Mouse (Mus musculus) lung, postnatal 14 days (tissue): ENCODE measurements around the gene Dda1.

Experiments used
- DNase-seq: peaks from one replicate; pipeline ENCODE4 v3.0.0; 2021

Dda1 gene

DNA sequence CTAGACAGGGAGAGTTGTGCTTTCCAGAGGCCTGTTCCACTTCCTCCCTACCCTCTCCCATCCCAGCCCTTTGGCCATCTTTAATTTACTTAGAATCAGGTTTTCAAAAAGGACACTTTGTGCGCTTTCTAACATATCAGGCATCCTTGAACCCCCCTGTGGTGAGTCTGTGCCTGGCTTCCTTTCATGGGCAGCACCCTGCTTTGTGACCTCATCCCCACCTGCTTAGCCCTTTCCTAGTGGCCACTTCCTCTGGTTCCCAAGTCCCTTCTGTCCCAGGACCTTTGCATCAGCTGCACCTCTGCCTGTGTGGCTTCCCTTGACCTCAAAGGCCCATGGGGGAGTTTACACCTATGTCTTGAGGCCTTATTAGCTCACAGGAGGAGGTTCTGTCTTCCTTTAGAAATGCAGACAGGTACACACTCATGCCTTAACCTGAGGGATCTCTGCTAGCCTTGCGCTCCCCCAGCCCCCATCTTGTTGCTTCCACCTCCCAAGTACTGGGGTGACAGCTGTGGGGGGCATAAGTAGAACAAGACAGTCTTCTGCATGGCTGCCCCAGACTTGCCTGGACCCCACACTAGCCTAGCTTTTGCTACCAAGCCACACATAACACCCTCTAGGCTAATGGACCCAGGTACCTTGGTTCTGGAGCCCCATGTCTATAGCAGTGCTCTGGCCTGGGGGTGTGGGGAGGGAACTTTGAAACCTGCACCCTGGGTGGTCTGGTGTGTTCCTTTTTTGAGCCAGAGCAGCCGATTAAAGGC is 1.3 kb downstream of the Dda1 start:
- no peak for DNase-seq

DNA sequence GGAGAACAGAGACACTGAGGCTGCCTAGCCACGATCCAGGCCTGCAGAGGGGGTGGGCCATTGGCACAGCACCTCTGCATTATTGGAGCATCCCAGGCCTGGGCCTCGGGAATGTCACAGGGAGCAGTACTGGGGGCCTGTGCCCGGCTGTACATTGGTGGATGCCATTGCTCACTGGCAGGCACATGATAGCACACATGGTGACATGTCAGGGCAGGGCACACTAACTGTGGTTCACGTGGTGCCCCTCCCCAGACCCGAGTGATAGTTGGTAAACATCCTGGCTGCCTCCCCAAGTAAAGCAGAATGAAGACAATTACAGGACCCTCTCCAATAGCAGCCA is 1.9 kb downstream of the Dda1 start:
- no peak for DNase-seq

DNA sequence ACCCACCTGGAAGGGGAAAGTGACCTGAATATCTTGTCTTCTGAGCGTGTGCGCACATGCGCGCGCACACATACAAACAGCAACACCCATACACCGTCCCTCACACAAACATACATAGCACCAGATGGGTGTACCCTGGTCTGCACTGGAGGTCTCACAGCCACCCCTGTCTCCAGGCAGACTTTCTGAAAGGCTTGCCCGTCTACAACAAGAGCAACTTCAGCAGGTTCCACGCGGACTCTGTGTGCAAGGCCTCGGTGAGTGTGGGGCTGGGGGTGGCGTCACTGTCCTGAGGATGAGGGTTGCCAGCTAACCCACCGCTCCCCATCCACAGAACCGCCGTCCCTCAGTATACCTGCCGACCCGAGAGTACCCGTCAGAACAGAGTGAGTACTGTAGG is 2.9 kb downstream of the Dda1 start:
- no peak for DNase-seq

DNA sequence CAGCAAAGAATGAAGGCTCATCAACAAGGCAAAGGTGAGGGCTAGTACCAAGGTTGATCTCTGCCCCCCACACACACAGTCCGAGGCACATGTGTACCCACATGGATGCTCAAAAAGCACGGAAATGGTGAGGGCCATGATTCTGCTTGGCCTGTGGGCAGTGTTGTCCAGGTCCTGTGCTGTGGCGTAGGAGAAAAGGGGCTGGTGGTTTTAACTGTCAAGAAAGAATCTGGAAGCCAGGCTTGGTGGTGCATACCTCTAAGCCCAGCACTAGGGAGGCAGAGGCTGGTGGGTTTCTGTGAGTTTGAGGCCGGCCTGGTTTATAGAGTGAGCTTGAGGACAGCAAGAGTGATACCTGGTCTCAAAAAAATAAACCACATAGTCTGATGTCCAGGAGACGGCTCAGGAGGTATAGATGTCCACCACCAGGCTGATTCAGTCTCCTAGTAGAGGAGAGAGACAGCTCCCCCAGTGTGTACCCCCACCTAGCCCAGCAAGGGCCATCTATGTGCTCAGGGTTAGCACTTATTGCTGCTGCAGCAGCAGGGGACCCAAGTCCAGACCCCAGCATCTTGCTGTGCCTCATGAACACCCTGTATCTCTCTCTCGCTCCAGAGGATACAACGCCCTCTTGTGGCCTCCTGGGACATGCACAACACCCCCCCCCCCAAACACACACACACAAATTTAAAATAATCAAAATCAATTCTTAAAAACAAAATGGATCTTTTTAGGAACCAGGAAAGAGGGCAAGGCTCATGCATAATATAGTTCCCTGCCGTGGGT is 3.8 kb downstream of the Dda1 start:
- DNase-seq = no peak

DNA sequence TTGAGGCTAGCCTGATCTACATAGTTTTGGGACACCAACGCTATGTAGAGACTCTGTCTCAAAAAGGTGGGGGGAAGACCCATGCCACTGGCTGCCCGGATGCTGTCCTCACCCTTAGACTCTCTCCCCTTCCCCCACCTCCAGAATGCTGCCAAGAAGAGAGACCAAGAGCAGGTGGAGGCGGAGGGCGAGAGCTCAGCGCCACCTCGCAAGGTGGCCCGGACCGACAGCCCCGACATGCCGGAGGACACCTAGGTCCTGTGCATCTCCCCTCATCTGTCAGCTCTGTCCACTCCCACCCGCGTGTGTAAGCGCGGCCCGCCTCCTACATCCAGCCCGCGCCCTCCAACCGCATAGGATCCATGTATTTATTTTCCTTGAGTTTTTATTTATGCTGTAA is 5.3 kb downstream of the Dda1 start:
- no peak for DNase-seq

DNA sequence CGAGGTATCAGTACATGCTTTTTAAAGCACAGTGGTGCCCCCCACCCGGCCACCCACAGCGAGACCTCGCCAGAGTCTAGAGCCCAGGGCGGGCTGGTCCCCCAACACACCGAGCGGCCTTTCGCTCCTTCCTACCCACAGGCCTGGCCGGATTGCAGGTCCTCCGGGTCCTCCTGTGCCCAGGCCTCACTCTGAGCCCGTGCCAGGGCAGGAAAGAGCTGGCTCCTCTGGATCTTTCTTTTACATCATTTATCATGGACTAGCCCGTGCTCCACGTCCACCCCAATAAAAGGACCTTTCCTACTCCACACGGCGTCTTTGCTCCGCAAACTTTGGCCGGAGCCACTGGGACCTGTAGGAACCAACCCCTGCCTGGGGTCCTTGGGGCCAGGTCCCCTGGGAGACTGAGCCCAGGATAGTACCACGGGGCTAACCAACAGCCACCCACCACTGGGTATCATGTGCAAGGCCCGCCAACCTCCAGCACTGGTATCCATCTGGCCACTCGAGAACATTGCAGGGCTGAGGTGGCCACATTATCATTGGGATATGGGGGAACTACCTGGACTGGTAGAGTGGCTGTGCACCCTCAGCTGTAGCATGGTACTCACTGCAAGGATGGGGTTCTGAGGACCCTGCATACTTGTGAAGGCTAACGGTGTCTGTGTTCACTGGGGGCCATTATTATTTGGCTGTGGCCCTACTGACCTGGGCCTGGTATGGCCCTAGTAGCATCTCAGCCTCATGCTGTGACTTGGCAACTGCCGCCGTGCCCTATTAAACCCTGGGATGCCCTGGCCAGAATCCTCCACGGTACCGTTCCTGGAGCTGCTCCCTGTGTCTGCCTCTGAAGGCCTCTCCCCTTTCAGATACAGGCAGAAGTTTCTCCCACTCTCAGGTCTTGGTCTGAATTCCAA is 6.0 kb downstream of the Dda1 start:
- DNase-seq = no peak

DNA sequence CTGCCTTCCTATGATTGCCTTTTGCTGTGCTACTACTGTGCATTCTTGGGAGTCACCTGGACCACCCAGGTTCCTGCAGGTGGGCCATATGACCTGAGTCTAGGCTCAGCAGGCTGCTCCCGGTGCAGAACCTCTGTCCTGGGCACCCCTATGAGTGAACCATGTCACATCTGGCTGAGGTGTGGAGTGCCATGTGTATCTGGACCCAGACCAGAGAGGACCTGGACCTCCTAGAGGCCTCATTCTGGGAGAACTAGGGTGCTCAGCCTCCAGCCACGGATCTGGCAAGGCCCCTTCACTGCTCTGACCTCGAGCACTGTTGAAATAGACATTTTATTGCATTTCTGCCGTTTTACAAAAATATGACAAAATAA is 6.7 kb downstream of the Dda1 start:
- DNase-seq = no peak

DNA sequence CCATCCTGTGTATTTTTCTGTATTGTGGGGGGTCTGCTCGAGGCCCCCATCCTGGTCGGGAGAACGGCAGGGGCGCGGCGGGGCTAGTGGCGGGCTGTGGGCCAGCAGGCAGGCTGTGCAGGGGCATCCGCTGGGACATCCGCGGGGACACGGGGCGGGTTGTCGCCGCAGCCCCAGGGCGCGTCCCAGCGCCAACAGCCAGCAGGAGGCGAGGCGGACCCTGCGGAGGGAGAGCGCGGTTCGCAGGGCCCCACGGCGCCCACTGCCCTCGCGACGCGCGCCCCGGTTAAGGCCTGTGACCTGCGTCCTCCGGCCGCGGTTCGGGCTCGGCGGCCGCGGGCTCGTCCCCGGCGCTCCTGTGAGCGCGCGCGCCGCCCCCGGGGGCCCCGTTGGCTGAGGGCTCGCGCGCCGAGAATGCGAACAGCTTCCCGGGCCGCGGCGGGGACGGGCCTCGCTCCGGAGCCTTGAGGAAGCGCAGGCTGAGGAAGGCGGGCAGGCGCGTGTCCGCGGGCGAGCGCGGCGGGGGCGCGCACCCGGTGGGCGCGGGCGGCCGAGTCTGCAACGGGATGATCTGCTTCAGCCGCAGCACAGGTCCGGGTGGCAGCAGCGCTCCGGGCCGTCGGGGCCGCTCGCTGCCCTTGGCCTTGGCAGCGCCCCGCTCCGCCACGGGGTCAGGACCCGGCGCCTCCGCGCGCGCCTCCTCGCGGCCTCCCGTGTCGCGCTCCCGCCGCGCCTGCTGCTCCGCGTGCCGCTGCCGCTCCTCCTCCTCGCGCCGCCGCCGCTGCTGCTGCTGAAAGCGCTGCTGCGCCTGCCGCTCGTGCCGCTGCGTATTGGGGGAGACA is 7.3 kb downstream of the Dda1 start:
- DNase-seq = peak; percentile 79

DNA sequence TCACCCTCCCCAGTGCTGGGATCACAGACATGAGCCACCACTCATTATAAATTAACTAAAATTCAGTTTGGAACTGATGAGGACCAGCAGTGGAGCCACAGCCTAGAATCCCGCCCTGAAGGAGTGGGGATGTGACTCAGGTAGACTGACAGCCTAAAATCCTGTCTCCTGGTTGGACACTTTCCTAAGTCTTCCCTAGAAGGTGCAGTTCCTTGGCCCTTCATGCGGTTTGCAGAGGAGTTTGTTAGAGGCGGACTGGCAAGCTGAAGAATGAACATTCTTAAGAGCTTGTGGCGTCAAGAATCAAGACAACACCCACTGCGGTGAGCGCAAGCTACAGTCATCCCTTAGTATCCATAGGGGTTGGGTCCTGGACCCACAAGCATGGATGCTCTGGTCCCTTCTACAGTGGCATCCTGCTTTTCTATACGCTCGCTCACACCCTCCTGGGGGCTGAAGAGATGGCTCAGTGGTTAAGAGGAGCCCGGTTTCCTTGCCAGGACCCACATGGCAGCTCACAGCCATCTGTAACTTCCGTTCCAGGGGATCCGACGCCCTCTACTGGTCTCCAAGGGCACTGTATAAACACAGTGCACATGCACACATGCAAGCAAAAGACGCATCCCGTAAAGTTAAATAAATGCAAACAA is 8.3 kb downstream of the Dda1 start:
- no peak for DNase-seq

DNA sequence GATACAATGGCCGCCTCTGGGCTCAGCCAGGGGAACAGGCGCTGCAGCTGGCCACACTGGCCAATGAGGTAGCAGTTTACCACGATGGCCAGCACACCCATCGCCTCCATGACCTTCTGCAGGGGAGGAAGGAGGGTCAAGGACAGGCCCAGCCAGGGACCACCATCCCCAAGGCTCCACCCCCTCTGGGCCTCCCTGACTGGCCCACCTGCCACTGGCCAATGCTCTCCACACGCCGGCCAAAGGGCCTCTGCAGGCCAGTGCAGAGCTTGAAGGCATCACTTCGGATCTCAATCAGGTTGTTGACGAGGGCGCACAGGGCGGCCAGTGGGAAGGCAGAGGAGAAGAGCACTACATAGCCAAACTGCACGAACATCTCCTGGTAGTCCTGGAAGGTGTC is 9.9 kb downstream of the Dda1 start:
- no peak for DNase-seq

DNA sequence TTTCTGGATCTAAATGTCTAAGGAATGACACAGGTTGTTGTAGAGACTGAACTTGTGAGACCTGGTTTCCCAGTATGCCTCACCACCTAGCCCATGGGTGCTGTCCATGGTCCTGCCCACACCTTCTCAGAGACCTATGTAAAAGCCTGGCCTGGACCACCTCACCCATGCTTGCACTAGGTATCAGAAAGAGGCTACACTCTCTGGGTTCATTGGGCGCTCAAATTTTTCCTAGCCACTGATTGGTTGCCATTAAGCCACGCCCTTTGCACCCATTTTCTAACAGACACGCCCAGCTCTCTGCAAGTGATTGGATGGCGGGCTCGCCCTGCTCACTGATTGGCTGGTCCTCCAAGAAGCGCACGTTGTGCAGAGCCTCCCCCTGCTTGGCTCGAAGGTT is 14.9 kb downstream of the Dda1 start:
- peak; percentile 63 for DNase-seq

DNA sequence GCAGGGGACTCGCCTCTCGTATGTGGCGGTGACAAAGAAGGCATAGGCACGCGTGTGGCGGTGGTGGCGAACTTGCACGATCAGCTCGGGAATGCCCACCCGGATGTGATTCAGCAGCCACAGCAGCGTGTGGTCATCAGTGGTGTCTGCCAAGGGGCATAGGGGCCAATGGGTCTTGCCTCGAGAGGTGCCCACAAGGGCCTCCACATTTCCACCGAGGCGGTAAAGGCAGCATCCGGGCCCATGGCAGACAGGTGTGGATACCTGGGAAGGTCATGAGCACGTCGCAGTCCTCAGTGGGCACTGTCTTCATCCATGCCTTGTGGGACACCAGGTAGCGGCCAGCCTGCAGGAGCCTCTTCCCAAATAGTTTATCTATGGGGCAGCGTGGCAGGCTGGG is 15.7 kb downstream of the Dda1 start:
- no peak for DNase-seq

DNA sequence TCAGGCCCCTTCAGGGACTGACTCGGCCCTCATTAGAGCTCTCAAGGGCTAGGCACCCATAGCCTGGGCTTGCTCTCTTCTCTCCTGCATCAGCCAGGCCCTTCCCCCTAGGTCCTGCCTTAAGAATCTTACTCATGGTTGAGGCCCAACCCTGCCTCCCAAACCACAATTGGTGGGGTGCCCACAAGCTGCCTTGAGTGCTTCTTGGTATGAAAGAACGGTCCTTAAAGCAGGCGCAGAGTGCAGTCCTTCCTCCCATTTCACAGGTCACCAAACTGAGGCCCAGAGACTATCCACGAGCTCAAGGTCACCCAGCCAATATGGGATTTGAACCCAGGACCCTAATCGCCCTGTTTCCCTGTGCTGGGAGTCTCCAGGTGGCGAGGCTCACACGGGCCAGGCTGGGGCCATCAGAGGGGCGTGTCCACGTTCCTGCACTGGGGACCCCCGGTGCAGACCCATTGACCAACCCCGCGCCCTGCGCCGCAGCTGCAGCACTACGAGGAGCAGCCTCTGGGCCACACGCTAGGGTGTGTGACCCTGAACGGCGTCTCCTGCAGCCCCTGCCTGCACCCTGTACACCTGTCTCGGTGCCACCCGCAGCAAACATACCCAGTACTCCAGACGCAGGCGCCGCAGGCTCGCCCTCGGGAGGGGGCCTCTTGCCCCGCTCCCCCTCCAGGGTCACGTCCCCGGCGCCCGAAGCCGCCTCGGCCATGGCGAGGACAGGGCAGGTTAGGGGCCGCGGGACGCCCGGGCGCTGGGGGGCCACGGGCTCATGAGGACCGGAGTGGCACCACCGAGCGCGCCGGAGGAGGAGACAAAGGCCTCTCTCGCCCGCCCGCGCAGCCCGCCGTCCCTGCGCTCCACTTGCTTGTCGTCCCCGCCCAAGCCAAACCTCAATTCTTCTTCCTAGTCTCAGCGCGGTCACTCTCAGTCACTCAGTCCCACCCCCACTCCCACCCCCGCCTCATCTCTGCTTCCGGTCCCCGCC is 16.4 kb downstream of the Dda1 start, which contains the start of gene Ano8:
Gene Ano8 (minus strand): TSS at position 822 of the 994 bp plus-strand sequence.
- peak; percentile 84 for DNase-seq

DNA sequence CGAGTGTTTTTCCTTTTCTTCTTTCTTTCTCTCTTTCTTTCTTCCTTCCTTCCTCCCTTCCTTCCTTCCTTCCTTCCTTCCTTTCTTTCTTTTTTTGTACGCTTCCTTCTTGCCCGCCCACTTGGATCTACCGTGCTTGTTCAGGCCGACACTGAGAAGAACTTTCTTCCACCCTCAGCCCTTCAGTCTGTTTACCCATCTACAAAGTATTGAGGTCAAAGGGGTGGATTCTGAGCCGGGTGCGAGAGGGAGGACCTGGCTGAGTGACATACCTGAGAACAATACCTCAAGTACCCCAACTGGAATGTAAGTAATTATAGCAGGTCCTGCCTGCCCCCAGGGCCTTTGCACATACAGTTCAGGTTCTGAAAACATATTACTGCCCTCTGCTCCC is 17.1 kb downstream of the Dda1 start:
- no peak for DNase-seq

DNA sequence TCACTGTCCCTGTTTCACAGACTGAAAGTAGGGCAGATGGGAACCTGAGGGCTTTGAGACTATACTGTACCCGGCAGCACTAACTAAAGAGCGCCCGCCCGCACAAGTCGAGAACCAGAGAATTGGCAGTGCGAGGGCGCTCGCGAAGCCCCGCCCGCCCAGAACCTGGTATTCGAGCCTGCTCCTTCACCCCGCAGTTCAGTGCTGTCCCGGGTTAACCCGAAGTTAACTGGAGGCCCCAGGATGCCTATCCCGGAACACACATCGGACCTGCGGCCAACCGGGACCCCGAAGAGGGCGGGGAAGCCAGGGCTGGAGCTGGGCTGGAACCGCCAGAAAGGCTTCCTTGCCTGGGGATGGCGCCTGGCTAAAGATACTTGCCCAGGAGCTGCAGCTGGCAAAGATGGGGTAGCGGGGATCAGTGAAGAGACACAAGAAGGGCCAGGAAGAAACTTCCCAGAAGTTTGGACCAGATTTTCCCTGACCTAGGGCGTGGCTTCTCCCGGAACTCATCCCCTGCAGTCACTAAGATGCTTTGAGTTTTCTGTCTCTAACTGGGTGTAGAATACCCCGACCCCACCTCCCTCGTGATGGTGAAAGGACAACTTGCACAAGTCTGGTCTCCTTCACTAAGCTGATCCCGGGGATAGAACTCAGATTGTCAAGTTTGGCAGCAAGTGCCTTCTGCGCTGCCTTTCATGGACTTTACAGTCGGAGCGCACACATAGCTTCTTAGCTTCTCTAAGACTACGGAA is 18.9 kb downstream of the Dda1 start, which contains the start of gene Gtpbp3:
Gene Gtpbp3 (plus strand): TSS at position 413 of the 755 bp plus-strand sequence.
- peak; percentile 81 for DNase-seq

DNA sequence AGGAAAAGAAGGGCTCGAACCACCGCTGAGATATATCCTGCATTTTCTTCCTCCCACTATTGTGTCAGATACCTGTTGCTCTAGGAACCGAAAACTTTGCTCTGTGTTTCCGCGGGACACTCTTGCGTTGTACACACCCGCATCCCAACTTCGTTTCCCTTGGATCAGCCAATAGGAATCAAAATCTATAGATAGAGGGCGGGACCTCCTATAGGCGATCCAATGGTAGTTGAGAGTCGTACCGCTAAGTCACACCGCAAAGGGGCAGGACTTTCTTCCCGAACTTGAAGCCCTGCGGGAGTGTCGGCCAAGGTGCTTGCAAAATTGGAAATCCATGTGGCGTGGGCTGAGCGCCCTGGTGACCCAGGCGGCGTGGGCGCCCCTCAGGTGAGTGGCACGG is 19.5 kb downstream of the Dda1 start:
- peak; percentile 88 for DNase-seq

DNA sequence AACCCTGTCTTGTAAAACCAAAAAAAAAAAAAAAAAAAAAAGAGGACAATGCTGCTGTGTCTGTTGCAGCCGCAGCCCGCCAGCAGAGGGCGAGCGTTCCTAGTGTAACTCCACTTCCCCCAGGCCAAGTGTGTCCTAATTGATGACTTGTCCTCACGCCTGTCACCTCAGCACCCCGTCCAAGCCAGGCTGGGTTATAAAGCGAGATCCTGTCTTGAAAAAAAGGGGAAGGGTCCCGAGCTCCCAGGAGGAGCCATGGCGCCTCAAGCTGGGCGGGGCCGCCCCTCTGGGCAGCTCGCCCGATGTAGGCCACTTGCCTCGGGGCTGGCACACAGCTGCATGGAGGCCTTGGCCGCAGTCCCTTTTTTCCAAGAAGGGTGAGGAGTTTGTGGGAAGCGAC is 26.0 kb downstream of the Dda1 start:
- DNase-seq = peak; percentile 91

DNA sequence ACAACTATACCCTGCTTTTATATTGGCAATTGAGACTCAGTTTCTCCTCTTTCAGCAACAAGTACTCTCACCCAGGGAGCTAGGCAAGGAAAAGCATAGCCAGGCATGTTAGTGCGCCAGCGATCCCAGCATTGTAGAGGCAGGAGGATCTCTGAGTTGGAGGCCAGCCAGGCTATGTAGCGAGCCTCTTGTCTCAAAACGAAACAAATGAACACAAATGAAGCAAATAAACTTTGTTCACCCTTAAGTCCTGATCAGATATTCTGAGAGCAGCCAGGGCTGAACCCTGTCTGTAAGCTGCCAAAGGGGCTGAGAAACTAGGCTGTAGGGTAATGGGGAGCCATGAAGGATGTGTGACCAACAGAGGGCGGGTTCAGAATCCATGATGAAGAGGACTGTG is 26.8 kb downstream of the Dda1 start:
- peak; percentile 33 for DNase-seq

DNA sequence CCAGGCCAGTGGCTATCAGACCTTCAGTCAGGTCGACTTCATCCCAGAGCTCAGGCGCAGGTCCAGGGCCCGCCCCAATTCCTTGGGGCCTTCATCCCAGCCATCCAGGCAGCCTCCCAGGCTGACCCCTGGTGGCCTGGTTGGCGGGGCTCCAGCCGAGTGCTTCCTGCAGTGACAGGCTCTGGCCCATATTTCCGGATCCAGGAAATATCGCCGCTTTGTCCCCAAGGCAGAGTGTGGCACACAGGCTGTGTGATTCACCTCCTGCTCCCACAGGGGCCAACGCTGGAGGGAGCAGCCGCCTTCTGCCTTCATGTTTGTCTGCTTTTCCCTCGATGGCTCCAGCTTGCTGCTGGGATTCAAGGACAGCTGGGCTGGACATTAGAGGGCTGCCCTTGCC is 27.5 kb downstream of the Dda1 start:
- peak; percentile 94 for DNase-seq
